Mouse (Mus musculus) C2C12 (cell line): Measurements from ENCODE around the gene Camk1g. TPM values are rescaled to one million over a fixed set of nuclear protein-coding genes. Genes with fewer than 3 reads are reported as not detected.

Experiments used
- H3K27me3 ChIP-seq: one replicate; pipeline ENCODE4 v1.6.1; 2011; ENCODE audit not compliant: control insufficient read depth, insufficient read depth, insufficient read length
- H3K36me3 ChIP-seq: one replicate; pipeline ENCODE4 v1.6.1; 2011; ENCODE audit not compliant: control insufficient read depth, insufficient read depth
- H3K4me3 ChIP-seq: one replicate; pipeline ENCODE4 v1.5.1; 2011; ENCODE audit warnings: mild to moderate bottlenecking, control low read depth; ENCODE audit not compliant: poor library complexity, insufficient read depth, severe bottlenecking
- H3K79me2 ChIP-seq: one replicate; pipeline ENCODE4 v1.6.1; 2011; ENCODE audit not compliant: control insufficient read depth, insufficient read depth
- H3K79me3 ChIP-seq: one replicate; pipeline ENCODE4 v1.6.1; 2011; ENCODE audit warnings: low read depth, control low read depth
- H3ac ChIP-seq: one replicate; pipeline ENCODE3; 2011; ENCODE audit warnings: low read depth; ENCODE audit not compliant: control insufficient read depth, insufficient read length
- CEBPB ChIP-seq: IDR thresholded peaks from one replicate; pipeline ENCODE4 v1.6.1; 2011; ENCODE audit warnings: low read depth, mild to moderate bottlenecking, control low read depth, moderate library complexity
- CTCF ChIP-seq: IDR thresholded peaks from one replicate; pipeline ENCODE4 v1.5.1; 2011; ENCODE audit not compliant: control insufficient read depth, insufficient read depth, insufficient read length
- FOSL1 ChIP-seq: IDR thresholded peaks from one replicate; pipeline ENCODE4 v1.8.0; 2011; ENCODE audit warnings: mild to moderate bottlenecking, low read length; ENCODE audit not compliant: poor library complexity, insufficient read depth, severe bottlenecking
- MAX ChIP-seq: IDR thresholded peaks from one replicate; pipeline ENCODE4 v1.6.1; 2011; ENCODE audit warnings: mild to moderate bottlenecking, control low read depth
- MYOD1 ChIP-seq: IDR thresholded peaks from one replicate; pipeline ENCODE4 v1.6.1; 2011; ENCODE audit warnings: low read depth; ENCODE audit not compliant: control insufficient read depth, insufficient read length
- MYOG ChIP-seq: IDR thresholded peaks from one replicate; pipeline ENCODE4 v1.6.1; 2011; ENCODE audit not compliant: control insufficient read depth, insufficient read length; ENCODE audit errors: extremely low read depth
- USF1 ChIP-seq: IDR thresholded peaks from one replicate; pipeline ENCODE4 v1.6.1; 2011; ENCODE audit warnings: low read depth, mild to moderate bottlenecking, control low read depth, moderate library complexity
- polyA plus RNA-seq: library from polyadenylated mRNA; unstranded; fragments of >200 nt; fragmentation: generic; extraction: Trizol; gene quantifications from one replicate; pipeline ENCODE4 v1.2.1, GENCODE M21; 2012; ENCODE audit warnings: missing spikeins

The Camk1g gene
- polyA plus RNA-seq, 1 experiment, result 1.2 TPM

DNA sequence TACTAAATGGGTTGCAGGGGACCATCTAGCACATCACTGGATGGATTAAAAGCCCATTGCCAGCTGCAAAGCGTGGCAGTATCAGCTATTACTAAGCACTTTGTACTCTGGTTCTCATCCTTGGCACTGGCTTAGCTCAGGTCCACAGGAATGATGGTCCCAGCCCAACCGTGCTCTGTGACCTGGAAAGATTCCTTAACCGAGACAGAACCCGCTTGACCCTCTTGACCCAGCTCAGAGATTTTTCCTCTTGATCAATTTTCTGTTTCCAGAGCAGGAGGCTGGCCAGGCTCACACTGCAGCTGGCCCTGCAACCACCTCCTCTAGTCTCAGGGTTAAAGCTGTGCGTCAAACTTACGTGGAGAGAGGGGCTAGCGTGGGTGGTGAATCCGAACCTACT, 1.0 kb downstream of the Camk1g start:
- Histone ChIP-seq H3K79me3 (no peaks in the 10 kb centered on the region), H3K4me3 (no peak overlapping the region), H3K36me3 (no peaks in the 10 kb centered on the region), H3K27me3 (no peaks in the 10 kb centered on the region), H3K79me2 (no peaks in the 10 kb centered on the region), H3ac (no peak overlapping the region)
- TF ChIP-seq MYOG (no peak), FOSL1 (no peak), USF1 (no peak), MAX (no peak), MYOD1 (no peak), CTCF (no peak), CEBPB (no peak)

- Histone ChIP-seq H3K36me3 (no peaks in the 10 kb centered on the region), H3ac (no peak overlapping the region), H3K4me3 (no peak overlapping the region), H3K79me2 (no peaks in the 10 kb centered on the region), H3K79me3 (no peaks in the 10 kb centered on the region), H3K27me3 (no peaks in the 10 kb centered on the region)
- no peak for TF ChIP-seq CEBPB
- no peak for TF ChIP-seq CTCF
- TF ChIP-seq USF1, result no peak
- no peak for TF ChIP-seq MYOG
- TF ChIP-seq MYOD1, result no peak
- no peak for TF ChIP-seq MAX
- TF ChIP-seq FOSL1, result no peak
Observed at GRCm38 (mm10) chr1:193368055-193368454, 2.0 kb downstream of the Camk1g start.

- no peak for TF ChIP-seq MAX
- TF ChIP-seq CEBPB, result no peak
- TF ChIP-seq CTCF, result peak; percentile 78
- no peak for TF ChIP-seq USF1
- Histone ChIP-seq H3K36me3 (no peaks in the 10 kb centered on the region), H3K79me3 (no peaks in the 10 kb centered on the region), H3ac (no peak overlapping the region), H3K27me3 (no peaks in the 10 kb centered on the region), H3K4me3 (no peak overlapping the region), H3K79me2 (no peaks in the 10 kb centered on the region)
Observed at GRCm38 (mm10) chr1:193363801-193364231, 6.3 kb downstream of the Camk1g start.

- Histone ChIP-seq H3K36me3 (no peaks in the 10 kb centered on the region), H3K4me3 (no peak overlapping the region), H3K79me3 (no peaks in the 10 kb centered on the region), H3ac (no peak overlapping the region), H3K27me3 (no peaks in the 10 kb centered on the region), H3K79me2 (no peaks in the 10 kb centered on the region)
- no peak for TF ChIP-seq CTCF
- no peak for TF ChIP-seq MAX
- no peak for TF ChIP-seq FOSL1
- no peak for TF ChIP-seq MYOD1
- TF ChIP-seq CEBPB, result no peak
- no peak for TF ChIP-seq USF1
- no peak for TF ChIP-seq MYOG
Observed at GRCm38 (mm10) chr1:193362078-193362477, 8.0 kb downstream of the Camk1g start.

GRCm38 (mm10) chr1:193361181-193361580, 8.9 kb downstream of the Camk1g start:
- no peaks in the 10 kb centered on the region for H3K79me3 ChIP-seq
- H3ac ChIP-seq, result no peak overlapping the region
- H3K79me2 ChIP-seq, result no peaks in the 10 kb centered on the region
- no peak for TF ChIP-seq FOSL1
- TF ChIP-seq MYOG, result no peak
- no peak for TF ChIP-seq USF1
- TF ChIP-seq CEBPB, result no peak
- no peak for TF ChIP-seq MAX
- no peak for TF ChIP-seq CTCF
- TF ChIP-seq MYOD1, result no peak
- H3K4me3 ChIP-seq, result no peak overlapping the region
- H3K27me3 ChIP-seq, result no peaks in the 10 kb centered on the region
- H3K36me3 ChIP-seq, result no peaks in the 10 kb centered on the region

DNA sequence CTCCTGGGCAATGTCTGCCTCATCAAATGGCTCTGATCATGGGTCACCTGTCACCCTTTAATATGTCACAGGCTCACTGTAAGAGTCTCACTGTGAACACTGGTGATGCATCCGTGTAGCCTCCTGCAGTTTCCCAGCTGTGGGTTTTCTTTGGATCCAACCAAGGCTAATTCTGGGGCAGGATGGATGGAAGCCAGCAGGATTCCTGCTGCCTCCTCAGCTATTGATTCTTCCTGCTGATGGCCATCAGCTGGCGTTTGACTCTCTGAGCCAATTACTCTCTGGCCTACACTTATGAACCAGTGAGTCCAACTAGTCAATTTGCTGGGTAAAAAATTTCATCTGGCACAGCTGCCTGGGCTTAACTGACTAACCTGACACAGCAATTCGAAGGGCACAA, 10.9 kb downstream of the Camk1g start:
- TF ChIP-seq MYOD1 (no peak), FOSL1 (no peak), CEBPB (no peak), MYOG (no peak), MAX (no peak), USF1 (no peak), CTCF (no peak)
- Histone ChIP-seq H3K4me3 (no peak overlapping the region), H3K36me3 (no peaks in the 10 kb centered on the region), H3K79me2 (no peaks in the 10 kb centered on the region), H3K27me3 (no peaks in the 10 kb centered on the region), H3K79me3 (no peaks in the 10 kb centered on the region), H3ac (no peak overlapping the region)
